ENCODE assay signal across 11 mouse cellular contexts in genomic region chr11:55012551-55013521, GRCm38 (mm10). TPM values are rescaled to one million over a fixed set of nuclear protein-coding genes. Genes with fewer than 3 reads are reported as not detected.
DNase-seq lines count a peak whose midpoint lies in the region; ATAC-seq and TF ChIP-seq lines count a peak whose summit lies in the region.
"Had no signal": no experiment of that assay in that cellular context is flagged by ENCODE, and none has a peak within 500 bp of the region (broad histone marks: within the 10 kb centered on the region; RNA-seq: fewer than 3 reads in every experiment).

No protein-coding gene starts in this region.

- H3K79me2 ChIP-seq in heart, adult 2 months (replicated peaks; ENCODE audit: control insufficient read depth, insufficient read depth, low read length) = 0 out of 2 replicates have a peak, but pooled peaks cover 2% of the 10 kb centered on the region
- peaks cover 27% of the 10 kb centered on the region; the same call in 1 of the 2 replicates for H3K79me2 ChIP-seq in macrophage (ENCODE audit: inconsistent target)

- TF ChIP-seq POLR2A in heart, adult 2 months (IDR thresholded peaks at IDR 0.05; ENCODE audit: insufficient read depth, low read depth, low read length) = no peak
- TF ChIP-seq POLR2A in kidney, adult 2 months (IDR thresholded peaks at IDR 0.05; ENCODE audit: low read depth, low read length) = no peak

- TF ChIP-seq EP300 in heart, adult 2 months (IDR thresholded peaks at IDR 0.05; ENCODE audit: insufficient read depth, low read depth, low read length) = no peak

- intact Hi-C loops in heart, adult 2 months (cut with DNase I) = no loop called here

- TF ChIP-seq CTCF in heart, adult 2 months (IDR thresholded peaks at IDR 0.05) = peak; percentile 32
- TF ChIP-seq CTCF in kidney, adult 2 months (conservative IDR thresholded peaks at IDR 0.05; ENCODE audit: insufficient read depth, insufficient read length, low read depth, low read length) = no peak
- TF ChIP-seq CTCF in midbrain, postnatal 0 days (IDR thresholded peaks at IDR 0.05) = no peak

- H3K9me3 ChIP-seq in heart, embryonic 12.5 days (replicated peaks) = no peaks in the 10 kb centered on the region
- H3K9me3 ChIP-seq in midbrain, postnatal 0 days (ENCODE audit: low read length) = no peaks in the 10 kb centered on the region
- H3K9me3 ChIP-seq: embryonic facial prominence, embryonic 12.5 days; limb, embryonic 15.5 days had no signal

- no peaks in the 10 kb centered on the region for H3K27me3 ChIP-seq in heart, adult 2 months (ENCODE audit: control insufficient read depth, insufficient read depth, low read length)
- H3K27me3 ChIP-seq in heart, embryonic 12.5 days (replicated peaks) = no peaks in the 10 kb centered on the region
- no peaks in the 10 kb centered on the region for H3K27me3 ChIP-seq in kidney, adult 2 months (replicated peaks; ENCODE audit: control insufficient read depth, insufficient read depth, low read length)
- H3K27me3 ChIP-seq in midbrain, postnatal 0 days (ENCODE audit: insufficient read depth, low read length) = no peaks in the 10 kb centered on the region
- H3K27me3 ChIP-seq: embryonic facial prominence, embryonic 12.5 days; limb, embryonic 15.5 days had no signal

- H3K27ac ChIP-seq in heart, adult 2 months = no peak overlapping the region; the same call in 1 of the 2 replicates
- H3K27ac ChIP-seq in heart, embryonic 12.5 days (ENCODE audit: poor library complexity, severe bottlenecking) = no peak overlapping the region
- H3K27ac ChIP-seq in kidney, adult 2 months (ENCODE audit: insufficient read depth, low read depth, low read length) = no peak overlapping the region
- H3K27ac ChIP-seq in macrophage = peak overlapping the region; percentile 33
- no peak overlapping the region for H3K27ac ChIP-seq in midbrain, postnatal 0 days (ENCODE audit: low read depth, low read length)
- H3K27ac ChIP-seq: embryonic facial prominence, embryonic 12.5 days; limb, embryonic 15.5 days had no signal

- peaks cover 16% of the 10 kb centered on the region for H3K4me1 ChIP-seq in heart, adult 2 months (ENCODE audit: control insufficient read depth, insufficient read depth, low read length)
- peaks cover 45% of the 10 kb centered on the region for H3K4me1 ChIP-seq in heart, embryonic 12.5 days (replicated peaks)
- H3K4me1 ChIP-seq in kidney, adult 2 months (ENCODE audit: control insufficient read depth, insufficient read depth, low read length) = no peaks in the 10 kb centered on the region
- H3K4me1 ChIP-seq in midbrain, postnatal 0 days (ENCODE audit: insufficient read depth, low read length) = peaks cover 3% of the 10 kb centered on the region; the same call in 1 of the 2 replicates
- H3K4me1 ChIP-seq: embryonic facial prominence, embryonic 12.5 days had no signal

- ATAC-seq in heart, embryonic 12.5 days (ENCODE audit: insufficient number of reproducible peaks, low FRiP score) = no peak
- no peak for ATAC-seq in midbrain, postnatal 0 days (ENCODE audit: low FRiP score)

- peaks cover 16% of the 10 kb centered on the region for H3K36me3 ChIP-seq in heart, adult 2 months (ENCODE audit: control insufficient read depth, insufficient read depth, low read length)
- H3K36me3 ChIP-seq in heart, embryonic 12.5 days = peaks cover 85% of the 10 kb centered on the region
- H3K36me3 ChIP-seq in kidney, adult 2 months (ENCODE audit: control insufficient read depth, insufficient read depth, low read length) = no peaks in the 10 kb centered on the region; the same call in 1 of the 2 replicates
- H3K36me3 ChIP-seq in macrophage (ENCODE audit: inconsistent target) = peaks cover 55% of the 10 kb centered on the region; the same call in 1 of the 2 replicates
- peaks cover 21% of the 10 kb centered on the region for H3K36me3 ChIP-seq in midbrain, postnatal 0 days (ENCODE audit: insufficient read depth, low read length)

- no peak overlapping the region for H3K9ac ChIP-seq in heart, adult 2 months (ENCODE audit: low read depth, low read length)
- no peak overlapping the region for H3K9ac ChIP-seq in heart, embryonic 12.5 days
- no peak overlapping the region for H3K9ac ChIP-seq in midbrain, postnatal 0 days (replicated peaks; ENCODE audit: low read length, poor library complexity, severe bottlenecking)
- H3K9ac ChIP-seq: embryonic facial prominence, embryonic 12.5 days; limb, embryonic 15.5 days had no signal

- DNase-seq in heart, adult 2 months = peak; percentile 42 to 70
- peak; percentile 30 for DNase-seq in R1 (ENCODE audit: low read depth, low spot score)
- peak; percentile 61 for DNase-seq in kidney, adult 2 months
- no peak for DNase-seq in cerebellum, adult 11 months
- no peak for DNase-seq in thymus, postnatal 14 days
- DNase-seq in midbrain, postnatal 0 days (ENCODE audit: low spot score) = no peak
- DNase-seq: retina, postnatal 1 day had no signal

- no peak overlapping the region for H3K4me2 ChIP-seq in heart, embryonic 12.5 days
- H3K4me2 ChIP-seq in midbrain, postnatal 0 days (ENCODE audit: low read depth, low read length, poor library complexity, severe bottlenecking) = no peak overlapping the region
- H3K4me2 ChIP-seq: embryonic facial prominence, embryonic 12.5 days; limb, embryonic 15.5 days had no signal

- no peak overlapping the region for H3K4me3 ChIP-seq in heart, adult 2 months
- no peak overlapping the region for H3K4me3 ChIP-seq in heart, embryonic 12.5 days
- no peak overlapping the region for H3K4me3 ChIP-seq in kidney, adult 2 months (ENCODE audit: insufficient read depth, low read depth, low read length)
- H3K4me3 ChIP-seq in macrophage (ENCODE audit: inconsistent target) = no peak overlapping the region
- H3K4me3 ChIP-seq in midbrain, postnatal 0 days (ENCODE audit: low read depth, low read length) = no peak overlapping the region
- H3K4me3 ChIP-seq: embryonic facial prominence, embryonic 12.5 days; limb, embryonic 15.5 days had no signal

- 71% methylated on average over 5 of the region's 5 CpGs for WGBS in heart, adult 2 months
- WGBS in heart, embryonic 12.5 days = 71% methylated on average over 5 of the region's 5 CpGs
- 60% methylated on average over 5 of the region's 5 CpGs for WGBS in kidney, adult 2 months
- WGBS in macrophage (ENCODE audit: missing documents) = 83% methylated on average over 5 of the region's 5 CpGs
- 76% methylated on average over 5 of the region's 5 CpGs for WGBS in midbrain, postnatal 0 days

RNA-seq across cellular contexts. Expression of gene Anxa6, which starts 20.4 kb away (rescaled TPM):
- total RNA-seq in heart, adult 2 months (2021) = 100 to 1,000 TPM; 205 to 213 TPM
- 136 and 193 TPM in 2 replicates for polyA plus RNA-seq in heart, adult 2 months (2012; rRNA removed)
- 335 and 339 TPM in 2 replicates for polyA plus RNA-seq in heart, embryonic 12.5 days (2016; fragmentation: Nextera tagmentation; extraction: Ambion mirVana)
- polyA plus RNA-seq in kidney, adult 2 months (2012; rRNA removed) = 76.5 and 87.9 TPM in 2 replicates
- 100 to 1,000 TPM in 19 of 26 experiments, 10 to 100 TPM in 7; 22.7 to 459 (median 151) TPM for total RNA-seq in macrophage (2018; cell fraction: chromatin; rRNA removed)
- total RNA-seq in macrophage (2018; cell fraction: cytosol; rRNA removed) = 100 to 1,000 TPM; 154 to 258 (median 220) TPM
- total RNA-seq in macrophage (2018; cell fraction: nucleus; rRNA removed) = 100 to 1,000 TPM in 22 of 26 experiments, 10 to 100 TPM in 4; 66.1 to 314 (median 132) TPM
- polyA plus RNA-seq in macrophage (2018) = 141 to 262 TPM (median 198 TPM) in 3 replicates
- 48.2 and 51.5 TPM in 2 replicates for total RNA-seq in midbrain, postnatal 0 days (2014; rRNA removed)
- 37.6 and 39.3 TPM in 2 replicates for polyA plus RNA-seq in midbrain, postnatal 0 days (2015; fragmentation: Nextera tagmentation; extraction: Ambion mirVana)

RNA-seq across cellular contexts. Expression of gene Tnip1, which starts 50.1 kb away (rescaled TPM):
- 10 to 100 TPM; 25.9 to 34.4 TPM for total RNA-seq in heart, adult 2 months (2021)
- 26.6 and 31.9 TPM in 2 replicates for polyA plus RNA-seq in heart, adult 2 months (2012; rRNA removed)
- polyA plus RNA-seq in heart, embryonic 12.5 days (2016; fragmentation: Nextera tagmentation; extraction: Ambion mirVana) = 23.1 and 23.6 TPM in 2 replicates
- 19.1 and 20.6 TPM in 2 replicates for polyA plus RNA-seq in kidney, adult 2 months (2012; rRNA removed)
- total RNA-seq in macrophage (2018; cell fraction: chromatin; rRNA removed) = 1,000 to 10,000 TPM in 3 of 26 experiments, 100 to 1,000 TPM in 23; 121 to 1,718 (median 405) TPM
- total RNA-seq in macrophage (2018; cell fraction: cytosol; rRNA removed) = 100 to 1,000 TPM in 16 of 26 experiments, 10 to 100 TPM in 10; 68.4 to 348 (median 120) TPM
- total RNA-seq in macrophage (2018; cell fraction: nucleus; rRNA removed) = 100 to 1,000 TPM in 19 of 26 experiments, 10 to 100 TPM in 7; 51.2 to 591 (median 250) TPM
- polyA plus RNA-seq in macrophage (2018) = 45.9 to 108 TPM (median 70.5 TPM) in 3 replicates
- 19.2 and 20.9 TPM in 2 replicates for total RNA-seq in midbrain, postnatal 0 days (2014; rRNA removed)
- 17.0 and 17.2 TPM in 2 replicates for polyA plus RNA-seq in midbrain, postnatal 0 days (2015; fragmentation: Nextera tagmentation; extraction: Ambion mirVana)

Comparison
In these comparisons a context has a peak if more than half of its experiments do, and no peak if none do; other contexts are left out.
1. DNase-seq: peak in heart, adult 2 months (2 of 2), R1 (single experiment) and kidney, adult 2 months (single experiment); none in cerebellum, adult 11 months (single experiment), thymus, postnatal 14 days (single experiment) and midbrain, postnatal 0 days (single experiment).